ENCODE assay signal across 14 mouse cellular contexts in genomic region chr13:29161436-29161835, GRCm38 (mm10).
"Had no signal": no experiment of that assay in that cellular context is flagged by ENCODE, and none has a peak within 500 bp of the region (broad histone marks: within the 10 kb centered on the region; RNA-seq: fewer than 3 reads in every experiment).

No protein-coding gene starts in this region.

- H3K27me3 ChIP-seq: kidney, embryonic 15.5 days; limb, embryonic 15.5 days; liver, embryonic 13.5 days; lung, embryonic 15.5 days; midbrain, embryonic 12.5 days; neural tube, embryonic 13.5 days; stomach, embryonic 15.5 days had no signal

- H3K9ac ChIP-seq: kidney, embryonic 15.5 days; limb, embryonic 15.5 days; liver, embryonic 13.5 days; liver, postnatal 0 days; lung, embryonic 15.5 days; midbrain, embryonic 12.5 days; neural tube, embryonic 13.5 days; stomach, embryonic 15.5 days had no signal

- H3K36me3 ChIP-seq: kidney, embryonic 15.5 days; limb, embryonic 15.5 days; liver, embryonic 13.5 days; lung, embryonic 15.5 days; midbrain, embryonic 12.5 days; neural tube, embryonic 13.5 days; stomach, embryonic 15.5 days had no signal

- H3K4me3 ChIP-seq: kidney, embryonic 15.5 days; limb, embryonic 15.5 days; liver, embryonic 13.5 days; lung, embryonic 15.5 days; midbrain, embryonic 12.5 days; neural tube, embryonic 13.5 days; stomach, embryonic 15.5 days had no signal

- ATAC-seq: liver, postnatal 0 days; midbrain, embryonic 16.5 days had no signal

- H3K27ac ChIP-seq: kidney, embryonic 15.5 days; limb, embryonic 15.5 days; liver, embryonic 13.5 days; lung, embryonic 15.5 days; midbrain, embryonic 12.5 days; neural tube, embryonic 13.5 days; stomach, embryonic 15.5 days had no signal

- H3K9me3 ChIP-seq: kidney, embryonic 15.5 days; limb, embryonic 15.5 days; liver, embryonic 13.5 days; lung, embryonic 15.5 days; midbrain, embryonic 12.5 days; neural tube, embryonic 13.5 days; stomach, embryonic 15.5 days had no signal

- H3K4me2 ChIP-seq: kidney, embryonic 15.5 days; limb, embryonic 15.5 days; liver, embryonic 13.5 days; lung, embryonic 15.5 days; midbrain, embryonic 12.5 days; neural tube, embryonic 13.5 days; stomach, embryonic 15.5 days had no signal

- H3K4me1 ChIP-seq: liver, embryonic 13.5 days; lung, embryonic 15.5 days had no signal

- DNase-seq: kidney, adult 2 months; kidney, postnatal 14 days; liver, embryonic 13.5 days; liver, postnatal 0 days; lung, postnatal 14 days; retina, postnatal 1 day; right cerebral cortex, postnatal 14 days had no signal
